Mouse (Mus musculus): ENCODE measurements around the gene Klhl31.

The Klhl31 gene

GRCm38 (mm10) chr9:77707433-77708139 lies 71.3 kb downstream of the Klhl31 start:
- DNase-seq: no peak

GRCm38 (mm10) chr9:77708950-77709349 lies 72.7 kb downstream of the Klhl31 start:
- no peak for DNase-seq
